Mouse (Mus musculus) thymus, adult 2 months (tissue): Measurements from ENCODE around the gene Zfp968.
"Not testable (repeated sequence)": the region's sequence is repeated elsewhere in the genome, so short reads cannot be mapped to it uniquely, and the experiment has no call there.

Experiments used
- CTCF ChIP-seq: fragments of 200-500 bp; IDR thresholded peaks from 2 replicates; pipeline ENCODE4 v1.5.1; 2012; ENCODE audit warnings: mild to moderate bottlenecking, control low read depth, low read length, moderate library complexity, borderline replicate concordance; ENCODE audit not compliant: control insufficient read depth, poor library complexity, insufficient read depth; ENCODE audit errors: extremely low read depth
- POLR2A ChIP-seq: fragments of 200-500 bp; IDR thresholded peaks from 2 replicates; pipeline ENCODE4 v1.6.1; 2012; ENCODE audit warnings: mild to moderate bottlenecking, low read length, control low read depth, moderate library complexity; ENCODE audit not compliant: control insufficient read depth, poor library complexity, insufficient read depth; ENCODE audit errors: extremely low read depth

- TF ChIP-seq POLR2A, CTCF: not testable (repeated sequence)
Measured at GRCm38 (mm10) chr2:175372136-175372535, at the start of gene Zfp968.
